ENCODE assay signal across 26 mouse cellular contexts in genomic region chr2:27024136-27024535, GRCm38 (mm10). TPM values are rescaled to one million over a fixed set of nuclear protein-coding genes. Genes with fewer than 3 reads are reported as not detected.
DNase-seq lines count a peak whose midpoint lies in the region; ATAC-seq and TF ChIP-seq lines count a peak whose summit lies in the region.
"Had no signal": no experiment of that assay in that cellular context is flagged by ENCODE, and none has a peak within 500 bp of the region (broad histone marks: within the 10 kb centered on the region; RNA-seq: fewer than 3 reads in every experiment).

No protein-coding gene starts in this region.

- no peaks in the 10 kb centered on the region for H3K9me3 ChIP-seq in hindbrain, embryonic 10.5 days
- H3K9me3 ChIP-seq in hindbrain, embryonic 14.5 days (ENCODE audit: control insufficient read depth, low read length), result no peaks in the 10 kb centered on the region
- no peaks in the 10 kb centered on the region for H3K9me3 ChIP-seq in limb, embryonic 11.5 days (ENCODE audit: control insufficient read depth, low read length)
- H3K9me3 ChIP-seq in limb, embryonic 10.5 days (replicated peaks), result no peaks in the 10 kb centered on the region
- H3K9me3 ChIP-seq in embryonic facial prominence, embryonic 14.5 days (ENCODE audit: control insufficient read depth, low read length), result no peaks in the 10 kb centered on the region
- H3K9me3 ChIP-seq: embryonic facial prominence, embryonic 12.5 days; forebrain, embryonic 12.5 days; forebrain, embryonic 15.5 days; G1E; intestine, embryonic 15.5 days had no signal

- ATAC-seq in hindbrain, embryonic 14.5 days (ENCODE audit: low FRiP score), result no peak
- ATAC-seq in limb, embryonic 11.5 days (ENCODE audit: insufficient number of reproducible peaks, low FRiP score, low TSS enrichment, low read depth), result no peak
- ATAC-seq in embryonic facial prominence, embryonic 14.5 days (ENCODE audit: low read depth), result no peak
- ATAC-seq: forebrain, embryonic 15.5 days; hindbrain, embryonic 16.5 days; intestine, embryonic 15.5 days; Patski had no signal

- H3K4me1 ChIP-seq in hindbrain, embryonic 10.5 days (replicated peaks), result peaks cover 20% of the 10 kb centered on the region
- H3K4me1 ChIP-seq in hindbrain, embryonic 14.5 days (replicated peaks; ENCODE audit: control insufficient read depth, insufficient read depth, low read length), result peaks cover 13% of the 10 kb centered on the region; the same call in 1 of the 2 replicates
- H3K4me1 ChIP-seq in limb, embryonic 11.5 days (ENCODE audit: control insufficient read depth, insufficient read depth, low read length), result 0 out of 2 replicates have a peak, but pooled peaks cover 2% of the 10 kb centered on the region
- peaks cover 23% of the 10 kb centered on the region for H3K4me1 ChIP-seq in limb, embryonic 10.5 days
- no peaks in the 10 kb centered on the region for H3K4me1 ChIP-seq in embryonic facial prominence, embryonic 14.5 days (ENCODE audit: control insufficient read depth, insufficient read depth, low read length)
- peaks cover 4% of the 10 kb centered on the region; the same call in 1 of the 2 replicates for H3K4me1 ChIP-seq in lung, adult 2 months (ENCODE audit: control insufficient read depth, insufficient read depth, low read length)

- no peak for TF ChIP-seq POLR2A in lung, adult 2 months (IDR thresholded peaks at IDR 0.05; ENCODE audit: borderline replicate concordance, extremely low read depth, low read depth, low read length)

- TF ChIP-seq CTCF in lung, adult 2 months (IDR thresholded peaks at IDR 0.05; ENCODE audit: insufficient read depth, low read length), result no peak

- H3K27me3 ChIP-seq in hindbrain, embryonic 10.5 days (ENCODE audit: insufficient read depth, poor library complexity, severe bottlenecking), result peaks cover 22% of the 10 kb centered on the region
- no peaks in the 10 kb centered on the region for H3K27me3 ChIP-seq in hindbrain, embryonic 14.5 days (ENCODE audit: control insufficient read depth, insufficient read depth, low read length)
- H3K27me3 ChIP-seq in limb, embryonic 11.5 days (ENCODE audit: control insufficient read depth, insufficient read depth, low read length), result no peaks in the 10 kb centered on the region
- peaks cover 15% of the 10 kb centered on the region for H3K27me3 ChIP-seq in limb, embryonic 10.5 days (ENCODE audit: low read depth, poor library complexity, severe bottlenecking)
- H3K27me3 ChIP-seq in embryonic facial prominence, embryonic 14.5 days (replicated peaks; ENCODE audit: control insufficient read depth, insufficient read depth, low read length), result no peaks in the 10 kb centered on the region
- H3K27me3 ChIP-seq: CH12.LX had no signal

- peak overlapping the region; percentile 31; the same call in 1 of the 2 replicates for H3K27ac ChIP-seq in hindbrain, embryonic 10.5 days
- H3K27ac ChIP-seq in hindbrain, embryonic 14.5 days, result no peak overlapping the region
- H3K27ac ChIP-seq in limb, embryonic 11.5 days (replicated peaks; ENCODE audit: low read depth, low read length), result no peak overlapping the region
- H3K27ac ChIP-seq in limb, embryonic 10.5 days, result no peak overlapping the region
- no peak overlapping the region for H3K27ac ChIP-seq in embryonic facial prominence, embryonic 14.5 days (replicated peaks; ENCODE audit: low read depth, low read length)
- H3K27ac ChIP-seq: embryonic facial prominence, embryonic 12.5 days; forebrain, embryonic 12.5 days; forebrain, embryonic 15.5 days; intestine, embryonic 15.5 days had no signal

- no peak overlapping the region for H3K4me3 ChIP-seq in hindbrain, embryonic 10.5 days
- H3K4me3 ChIP-seq in hindbrain, embryonic 14.5 days (replicated peaks; ENCODE audit: low read length), result no peak overlapping the region
- H3K4me3 ChIP-seq in limb, embryonic 11.5 days (ENCODE audit: low read depth, low read length), result no peak overlapping the region
- H3K4me3 ChIP-seq in limb, embryonic 10.5 days, result no peak overlapping the region
- H3K4me3 ChIP-seq in embryonic facial prominence, embryonic 14.5 days (ENCODE audit: low read depth, low read length), result no peak overlapping the region
- no peak overlapping the region for H3K4me3 ChIP-seq in lung, adult 2 months (replicated peaks; ENCODE audit: extremely low read depth, low read depth, low read length)
- H3K4me3 ChIP-seq: embryonic facial prominence, embryonic 12.5 days; erythroblast, embryonic 14.5 days; forebrain, embryonic 12.5 days; forebrain, embryonic 15.5 days; intestine, embryonic 15.5 days had no signal

- H3K4me2 ChIP-seq in hindbrain, embryonic 14.5 days (replicated peaks), result no peak overlapping the region
- H3K4me2 ChIP-seq in limb, embryonic 11.5 days (ENCODE audit: low read depth, severe bottlenecking), result no peak overlapping the region
- H3K4me2 ChIP-seq in embryonic facial prominence, embryonic 14.5 days (ENCODE audit: low read depth, low read length), result no peak overlapping the region
- H3K4me2 ChIP-seq: embryonic facial prominence, embryonic 12.5 days; forebrain, embryonic 12.5 days; forebrain, embryonic 15.5 days; heart, embryonic 11.5 days; intestine, embryonic 15.5 days had no signal

- 86% methylated on average over 14 of the region's 14 CpGs for WGBS in hindbrain, embryonic 10.5 days
- 88% methylated on average over 14 of the region's 14 CpGs for WGBS in hindbrain, embryonic 14.5 days
- WGBS in limb, embryonic 11.5 days, result 85% methylated on average over 14 of the region's 14 CpGs
- WGBS in limb, embryonic 10.5 days, result 89% methylated on average over 14 of the region's 14 CpGs
- 82% methylated on average over 14 of the region's 14 CpGs for WGBS in embryonic facial prominence, embryonic 14.5 days
- WGBS in lung, adult 2 months, result 72% methylated on average over 14 of the region's 14 CpGs

- H3K36me3 ChIP-seq in hindbrain, embryonic 10.5 days, result peaks cover 26% of the 10 kb centered on the region
- peaks cover 10% of the 10 kb centered on the region for H3K36me3 ChIP-seq in hindbrain, embryonic 14.5 days (replicated peaks; ENCODE audit: control insufficient read depth, insufficient read depth)
- no peaks in the 10 kb centered on the region for H3K36me3 ChIP-seq in limb, embryonic 11.5 days (ENCODE audit: control insufficient read depth, insufficient read depth, low read length)
- peaks cover 21% of the 10 kb centered on the region for H3K36me3 ChIP-seq in limb, embryonic 10.5 days
- peaks cover 20% of the 10 kb centered on the region; the same call in 1 of the 2 replicates for H3K36me3 ChIP-seq in embryonic facial prominence, embryonic 14.5 days (ENCODE audit: control insufficient read depth, insufficient read depth, low read length)

- DNase-seq in hindbrain, embryonic 10.5 days (ENCODE audit: low spot score), result no peak
- no peak for DNase-seq in hindbrain, embryonic 14.5 days (ENCODE audit: low spot score)
- DNase-seq in limb, embryonic 11.5 days (ENCODE audit: low spot score), result no peak
- no peak for DNase-seq in limb, embryonic 10.5 days (ENCODE audit: low spot score)
- peak; percentile 35 for DNase-seq in brain, adult 2 months (ENCODE audit: low read depth, low spot score)
- DNase-seq in embryonic facial prominence, embryonic 14.5 days (ENCODE audit: low spot score), result no peak
- DNase-seq in lung, adult 2 months, result no peak
- DNase-seq: adrenal gland, postnatal 10 days; adrenal gland, postnatal 36 days; B cell, adult 2 months; cerebellum, adult 11-12 months; cerebellum, adult 8-10 months; cerebellum, postnatal 14 days; gastrocnemius, postnatal 36 days had no signal

- H3K9ac ChIP-seq in hindbrain, embryonic 14.5 days, result no peak overlapping the region
- H3K9ac ChIP-seq in limb, embryonic 11.5 days (ENCODE audit: low read length), result 0 out of 2 replicates have a peak overlapping the region, but pooled peaks have one; percentile 17
- peak overlapping the region; percentile 6; the same call in 1 of the 2 replicates for H3K9ac ChIP-seq in embryonic facial prominence, embryonic 14.5 days (ENCODE audit: low read depth, low read length)
- H3K9ac ChIP-seq: embryonic facial prominence, embryonic 12.5 days; forebrain, embryonic 12.5 days; forebrain, embryonic 15.5 days; intestine, embryonic 15.5 days had no signal

RNA-seq across cellular contexts. Expression of gene Slc2a6, which starts 3.7 kb away (rescaled TPM):
- 2.8 and 3.1 TPM in 2 replicates for polyA plus RNA-seq in hindbrain, embryonic 10.5 days (2016; fragmentation: Nextera tagmentation; extraction: Ambion mirVana)
- 10.1 and 10.8 TPM in 2 replicates for polyA plus RNA-seq in hindbrain, embryonic 14.5 days (2014; fragmentation: Nextera tagmentation; extraction: Ambion mirVana)
- polyA plus RNA-seq in limb, embryonic 11.5 days (2014; fragmentation: Nextera tagmentation; extraction: Ambion mirVana), result 0.72 and 1.3 TPM in 2 replicates
- 0.49 and 0.91 TPM in 2 replicates for polyA plus RNA-seq in limb, embryonic 10.5 days (2016; fragmentation: Nextera tagmentation; extraction: Ambion mirVana)
- polyA plus RNA-seq in embryonic facial prominence, embryonic 14.5 days (2014; fragmentation: Nextera tagmentation; extraction: Ambion mirVana), result 0.63 and 1.4 TPM in 2 replicates
- 6.2 and 9.5 TPM in 2 replicates for polyA plus RNA-seq in lung, adult 2 months (2012; rRNA removed)
- polyA plus RNA-seq: G1E had no signal

RNA-seq across cellular contexts. Expression of gene Cacfd1, which starts 14.4 kb away (rescaled TPM):
- polyA plus RNA-seq in hindbrain, embryonic 10.5 days (2016; fragmentation: Nextera tagmentation; extraction: Ambion mirVana), result 93.2 and 96.9 TPM in 2 replicates
- polyA plus RNA-seq in hindbrain, embryonic 14.5 days (2014; fragmentation: Nextera tagmentation; extraction: Ambion mirVana), result 72.7 and 83.7 TPM in 2 replicates
- 86.7 and 92.9 TPM in 2 replicates for polyA plus RNA-seq in limb, embryonic 11.5 days (2014; fragmentation: Nextera tagmentation; extraction: Ambion mirVana)
- polyA plus RNA-seq in limb, embryonic 10.5 days (2016; fragmentation: Nextera tagmentation; extraction: Ambion mirVana), result 86.4 and 109 TPM in 2 replicates
- polyA plus RNA-seq in embryonic facial prominence, embryonic 14.5 days (2014; fragmentation: Nextera tagmentation; extraction: Ambion mirVana), result 57.6 and 65.0 TPM in 2 replicates
- 43.7 and 49.2 TPM in 2 replicates for polyA plus RNA-seq in lung, adult 2 months (2012; rRNA removed)

RNA-seq across cellular contexts. Expression of gene Mymk, which starts 47.8 kb away (rescaled TPM):
- polyA plus RNA-seq in hindbrain, embryonic 10.5 days (2016; fragmentation: Nextera tagmentation; extraction: Ambion mirVana), result 0.11 and 0.29 TPM in 2 replicates
- polyA plus RNA-seq in hindbrain, embryonic 14.5 days (2014; fragmentation: Nextera tagmentation; extraction: Ambion mirVana), result 0.32 TPM in 1 of 2 replicates, not detected in the other
- 5.7 and 6.2 TPM in 2 replicates for polyA plus RNA-seq in limb, embryonic 11.5 days (2014; fragmentation: Nextera tagmentation; extraction: Ambion mirVana)
- polyA plus RNA-seq in limb, embryonic 10.5 days (2016; fragmentation: Nextera tagmentation; extraction: Ambion mirVana), result 0.16 and 1.5 TPM in 2 replicates
- 90.3 and 111 TPM in 2 replicates for polyA plus RNA-seq in embryonic facial prominence, embryonic 14.5 days (2014; fragmentation: Nextera tagmentation; extraction: Ambion mirVana)
- 0.19 and 0.32 TPM in 2 replicates for polyA plus RNA-seq in lung, adult 2 months (2012; rRNA removed)
- polyA plus RNA-seq: erythroblast, embryonic 14.5 days; G1E had no signal

RNA-seq across cellular contexts. Expression of gene Adamts13, which starts 50.9 kb away (rescaled TPM):
- polyA plus RNA-seq in hindbrain, embryonic 10.5 days (2016; fragmentation: Nextera tagmentation; extraction: Ambion mirVana), result not detected in 2 replicates
- polyA plus RNA-seq in hindbrain, embryonic 14.5 days (2014; fragmentation: Nextera tagmentation; extraction: Ambion mirVana), result 0.11 TPM in 1 of 2 replicates, not detected in the other
- 0.05 and 0.06 TPM in 2 replicates for polyA plus RNA-seq in limb, embryonic 11.5 days (2014; fragmentation: Nextera tagmentation; extraction: Ambion mirVana)
- 0.04 TPM in 1 of 2 replicates, not detected in the other for polyA plus RNA-seq in limb, embryonic 10.5 days (2016; fragmentation: Nextera tagmentation; extraction: Ambion mirVana)
- not detected in 2 replicates for polyA plus RNA-seq in embryonic facial prominence, embryonic 14.5 days (2014; fragmentation: Nextera tagmentation; extraction: Ambion mirVana)
- 0.83 and 1.1 TPM in 2 replicates for polyA plus RNA-seq in lung, adult 2 months (2012; rRNA removed)
- polyA plus RNA-seq: embryonic facial prominence, embryonic 12.5 days; erythroblast, embryonic 14.5 days; forebrain, embryonic 12.5 days; G1E; heart, embryonic 14.5 days; heart, postnatal 0 days; hindbrain, embryonic 16.5 days had no signal

RNA-seq across cellular contexts. Expression of gene Adamtsl2, which starts 55.0 kb away (rescaled TPM):
- 4.0 and 7.0 TPM in 2 replicates for polyA plus RNA-seq in hindbrain, embryonic 10.5 days (2016; fragmentation: Nextera tagmentation; extraction: Ambion mirVana)
- 9.1 and 10.0 TPM in 2 replicates for polyA plus RNA-seq in hindbrain, embryonic 14.5 days (2014; fragmentation: Nextera tagmentation; extraction: Ambion mirVana)
- 9.4 and 10.2 TPM in 2 replicates for polyA plus RNA-seq in limb, embryonic 11.5 days (2014; fragmentation: Nextera tagmentation; extraction: Ambion mirVana)
- polyA plus RNA-seq in limb, embryonic 10.5 days (2016; fragmentation: Nextera tagmentation; extraction: Ambion mirVana), result 3.5 and 9.1 TPM in 2 replicates
- 4.6 and 8.0 TPM in 2 replicates for polyA plus RNA-seq in embryonic facial prominence, embryonic 14.5 days (2014; fragmentation: Nextera tagmentation; extraction: Ambion mirVana)
- 50.7 and 73.0 TPM in 2 replicates for polyA plus RNA-seq in lung, adult 2 months (2012; rRNA removed)
- polyA plus RNA-seq: erythroblast, embryonic 14.5 days; G1E had no signal

Comparison
In these comparisons a context has a peak if more than half of its experiments do, and no peak if none do; other contexts are left out.
1. RNA of gene Mymk, which starts 47.8 kb away (polyA plus RNA-seq): 90.3 to 111 TPM in embryonic facial prominence, embryonic 14.5 days; 5.7 to 6.2 TPM in limb, embryonic 11.5 days, 0.16 to 1.5 TPM in limb, embryonic 10.5 days, 0.32 TPM in hindbrain, embryonic 14.5 days, 0.11 to 0.29 TPM in hindbrain, embryonic 10.5 days and 0.19 to 0.32 TPM in lung, adult 2 months; every median in the first group is over 10 times any median in the second.